Mouse (Mus musculus) erythroid progenitor cell, adult 5-6 weeks (primary cell): ENCODE results near the gene Bloc1s3. TPM values are rescaled to one million over a fixed set of nuclear protein-coding genes. Genes with fewer than 3 reads are reported as not detected.

ENCODE experiments used
- ATAC-seq: replicated peaks from 2 replicates; pipeline ENCODE4 v1.8.0; 2016; ENCODE audit warnings: moderate number of reproducible peaks, mild to moderate bottlenecking, moderate TSS enrichment, inconsistent platforms; ENCODE audit not compliant: poor library complexity, low FRiP score, severe bottlenecking
- total RNA-seq, 2 experiments: library from RNA; stranded (forward) in 1 of 2; stranded (reverse) in 1 of 2; fragments of 150-400 nt in 1 of 2; fragments of 186-747, 209-891 nt in 1 of 2; gene quantifications; 2 replicates each; pipeline versions ENCODE4 v1.2.3 to v1.2.4; 2015 to 2017; ENCODE audit warnings: low replicate concordance in 2 of 2

Bloc1s3 gene
- total RNA-seq (2015; ENCODE audit: low replicate concordance) = 2.9 TPM in 2 replicates
- total RNA-seq (2017; ENCODE audit: low replicate concordance) = 0.13 and 0.15 TPM in 2 replicates

GRCm38 (mm10) chr7:19508150-19508923 is at the start of gene Bloc1s3, which contains the start of gene Trappc6a:
Gene Bloc1s3, minus strand, starts transcription at chr7:19508367.
Gene Trappc6a, plus strand, starts transcription at chr7:19508395.
- ATAC-seq = peak; percentile 92

- ATAC-seq = no peak
These were observed 48.9 kb upstream of the Bloc1s3 start for GRCm38 (mm10) chr7:19557086-19557485.

GRCm38 (mm10) chr7:19554168-19554567 is 46.0 kb upstream of the Bloc1s3 start:
- no peak for ATAC-seq

GRCm38 (mm10) chr7:19552443-19552842 is 44.3 kb upstream of the Bloc1s3 start:
- no peak for ATAC-seq

GRCm38 (mm10) chr7:19551634-19552033 is 43.5 kb upstream of the Bloc1s3 start:
- no peak for ATAC-seq

GRCm38 (mm10) chr7:19549394-19549793 is 41.2 kb upstream of the Bloc1s3 start:
- no peak for ATAC-seq

GRCm38 (mm10) chr7:19547344-19547969 is 39.3 kb upstream of the Bloc1s3 start:
- no peak for ATAC-seq

GRCm38 (mm10) chr7:19546007-19546406 is 37.8 kb upstream of the Bloc1s3 start:
- no peak for ATAC-seq

- no peak for ATAC-seq
These were observed 35.4 kb upstream of the Bloc1s3 start for GRCm38 (mm10) chr7:19543584-19543983.

- 0 out of 2 replicates have a peak, but pooled peaks have one; percentile 21 for ATAC-seq
These were observed 34.1 kb upstream of the Bloc1s3 start for GRCm38 (mm10) chr7:19542155-19542691.

- no peak for ATAC-seq
These were observed 33.6 kb upstream of the Bloc1s3 start for GRCm38 (mm10) chr7:19541681-19542154.

GRCm38 (mm10) chr7:19540771-19541566 is 32.8 kb upstream of the Bloc1s3 start:
- no peak for ATAC-seq

- ATAC-seq = no peak
These were observed 26.5 kb upstream of the Bloc1s3 start for GRCm38 (mm10) chr7:19534676-19535075.

- no peak for ATAC-seq
These were observed 24.1 kb upstream of the Bloc1s3 start for GRCm38 (mm10) chr7:19532240-19532639.

GRCm38 (mm10) chr7:19531077-19531476 is 22.9 kb upstream of the Bloc1s3 start:
- ATAC-seq = no peak

GRCm38 (mm10) chr7:19525105-19525481 is 16.9 kb upstream of the Bloc1s3 start:
- no peak for ATAC-seq

- ATAC-seq = no peak
These were observed 16.4 kb upstream of the Bloc1s3 start for GRCm38 (mm10) chr7:19524420-19525104.

GRCm38 (mm10) chr7:19523757-19524419 is 15.7 kb upstream of the Bloc1s3 start:
- no peak for ATAC-seq
